Mouse (Mus musculus): ENCODE results near the gene Gipc2.

The Gipc2 gene

GRCm38 (mm10) chr3:152166099-152166423 is at the start of gene Gipc2:
TSS of gene Gipc2 (minus strand) at chr3:152166230.
- peak; percentile 72 for DNase-seq (ENCODE audit: low read depth, low spot score)

GRCm38 (mm10) chr3:152213416-152213815 is 47.4 kb upstream of the Gipc2 start:
- no peak for DNase-seq (ENCODE audit: low read depth, low spot score)

- DNase-seq (ENCODE audit: low read depth, low spot score) = no peak
Measured at GRCm38 (mm10) chr3:152211731-152212279, 45.8 kb upstream of the Gipc2 start.

- peak; percentile 84 for DNase-seq (ENCODE audit: low read depth, low spot score)
Measured at GRCm38 (mm10) chr3:152210728-152211391, 44.8 kb upstream of the Gipc2 start.

- DNase-seq (ENCODE audit: low read depth, low spot score) = peak; percentile 98
Measured at GRCm38 (mm10) chr3:152209967-152210634, 44.1 kb upstream of the Gipc2 start, which contains the start of the genes Dnajb4 and Fubp1. TSS of gene Dnajb4 (minus strand) at chr3:152210302. TSS of gene Fubp1 (plus strand) at chr3:152210422.

- DNase-seq (ENCODE audit: low read depth, low spot score) = peak; percentile 76
Measured at GRCm38 (mm10) chr3:152209177-152209966, 43.3 kb upstream of the Gipc2 start.

- DNase-seq (ENCODE audit: low read depth, low spot score) = no peak
Measured at GRCm38 (mm10) chr3:152208096-152208885, 42.3 kb upstream of the Gipc2 start.

GRCm38 (mm10) chr3:152207156-152207555 is 41.1 kb upstream of the Gipc2 start:
- DNase-seq (ENCODE audit: low read depth, low spot score) = no peak

- no peak for DNase-seq (ENCODE audit: low read depth, low spot score)
Measured at GRCm38 (mm10) chr3:152204577-152204976, 38.5 kb upstream of the Gipc2 start.

- DNase-seq (ENCODE audit: low read depth, low spot score) = no peak
Measured at GRCm38 (mm10) chr3:152203996-152204395, 38.0 kb upstream of the Gipc2 start.

- DNase-seq (ENCODE audit: low read depth, low spot score) = no peak
Measured at GRCm38 (mm10) chr3:152203411-152203810, 37.4 kb upstream of the Gipc2 start.

GRCm38 (mm10) chr3:152202942-152203341 is 36.9 kb upstream of the Gipc2 start:
- DNase-seq (ENCODE audit: low read depth, low spot score) = no peak

GRCm38 (mm10) chr3:152201651-152202050 is 35.6 kb upstream of the Gipc2 start:
- DNase-seq (ENCODE audit: low read depth, low spot score) = no peak

- no peak for DNase-seq (ENCODE audit: low read depth, low spot score)
Measured at GRCm38 (mm10) chr3:152201181-152201580, 35.2 kb upstream of the Gipc2 start.

- DNase-seq (ENCODE audit: low read depth, low spot score) = no peak
Measured at GRCm38 (mm10) chr3:152199125-152199524, 33.1 kb upstream of the Gipc2 start.

GRCm38 (mm10) chr3:152197246-152197645 is 31.2 kb upstream of the Gipc2 start:
- peak; percentile 79 for DNase-seq (ENCODE audit: low read depth, low spot score)

GRCm38 (mm10) chr3:152193635-152194097 is 27.6 kb upstream of the Gipc2 start:
- DNase-seq (ENCODE audit: low read depth, low spot score) = peak; percentile 86

GRCm38 (mm10) chr3:152193177-152193576 is 27.1 kb upstream of the Gipc2 start:
- DNase-seq (ENCODE audit: low read depth, low spot score) = no peak

- no peak for DNase-seq (ENCODE audit: low read depth, low spot score)
Measured at GRCm38 (mm10) chr3:152192238-152192931, 26.4 kb upstream of the Gipc2 start.

GRCm38 (mm10) chr3:152191791-152192237 is 25.8 kb upstream of the Gipc2 start:
- no peak for DNase-seq (ENCODE audit: low read depth, low spot score)

Data from R1 (cell line).